Mouse (Mus musculus) adrenal gland, postnatal 10 days (tissue): ENCODE data around the gene 2810408A11Rik. TPM values are rescaled to one million over a fixed set of nuclear protein-coding genes. Genes with fewer than 3 reads are reported as not detected.
A peak's percentile ranks its signal among the peaks of the same experiment; 100 is the strongest.

Experiments
- DNase-seq: peaks from one replicate; pipeline ENCODE4 v3.0.0; 2021; ENCODE audit warnings: mixed read lengths
- long read RNA-seq, 2 experiments: library from polyadenylated mRNA; stranded (forward); transcript quantifications; one replicate each; pipeline ENCODE4 v2.0.0; 2021
- total RNA-seq, 2 experiments: library from RNA; stranded (reverse); gene quantifications; 2 replicates each; pipeline ENCODE4 v1.2.3; 2021

The 2810408A11Rik gene
- 1 to 10 TPM; 3.1 to 3.2 TPM for total RNA-seq
- long read RNA-seq, experiment 1, partial matches to known transcripts = 0 of 2 reads
- long read RNA-seq, experiment 1, other reads (novel, unspliced or antisense) = 1 of 2 reads
- long read RNA-seq, experiment 2, partial matches to known transcripts = 1 of 2 reads
- long read RNA-seq, experiment 2, other reads (novel, unspliced or antisense) = 0 of 2 reads

GRCm38 (mm10) chr11:69900471-69901405 lies at the start of gene 2810408A11Rik, which contains the start of gene Neurl4:
Gene 2810408A11Rik, minus strand, starts transcription at chr11:69900987.
Gene Neurl4, plus strand, starts transcription at chr11:69901072.
- DNase-seq = peak; percentile 91

- DNase-seq = peak; percentile 92
Measured at GRCm38 (mm10) chr11:69948763-69949150, 48.0 kb upstream of the 2810408A11Rik start.

- peak; percentile 97 for DNase-seq
Measured at GRCm38 (mm10) chr11:69948066-69948762, 47.4 kb upstream of the 2810408A11Rik start, which contains the start of gene Slc2a4. Gene Slc2a4, minus strand, starts transcription at chr11:69948188.

GRCm38 (mm10) chr11:69947337-69948065 lies 46.7 kb upstream of the 2810408A11Rik start:
- DNase-seq = peak; percentile 82

- DNase-seq = no peak
Measured at GRCm38 (mm10) chr11:69945997-69946891, 45.5 kb upstream of the 2810408A11Rik start.

- peak; percentile 70 for DNase-seq
Measured at GRCm38 (mm10) chr11:69945216-69945615, 44.4 kb upstream of the 2810408A11Rik start.

GRCm38 (mm10) chr11:69940962-69941361 lies 40.2 kb upstream of the 2810408A11Rik start:
- no peak for DNase-seq

GRCm38 (mm10) chr11:69939731-69940130 lies 38.9 kb upstream of the 2810408A11Rik start:
- DNase-seq = no peak

- peak; percentile 51 for DNase-seq
Measured at GRCm38 (mm10) chr11:69939181-69939580, 38.4 kb upstream of the 2810408A11Rik start.

- DNase-seq = no peak
Measured at GRCm38 (mm10) chr11:69938401-69938979, 37.7 kb upstream of the 2810408A11Rik start.

- DNase-seq = no peak
Measured at GRCm38 (mm10) chr11:69937834-69938233, 37.0 kb upstream of the 2810408A11Rik start.

GRCm38 (mm10) chr11:69937385-69937784 lies 36.6 kb upstream of the 2810408A11Rik start:
- peak; percentile 77 for DNase-seq

GRCm38 (mm10) chr11:69936714-69937347 lies 36.0 kb upstream of the 2810408A11Rik start:
- peak; percentile 33 for DNase-seq

GRCm38 (mm10) chr11:69936156-69936555 lies 35.4 kb upstream of the 2810408A11Rik start:
- peak; percentile 38 for DNase-seq

- peak; percentile 93 for DNase-seq
Measured at GRCm38 (mm10) chr11:69935137-69935879, 34.5 kb upstream of the 2810408A11Rik start, which contains the start of gene Ybx2. Gene Ybx2, plus strand, starts transcription at chr11:69935796.

GRCm38 (mm10) chr11:69934681-69935080 lies 33.9 kb upstream of the 2810408A11Rik start:
- DNase-seq = no peak

- peak; percentile 97 for DNase-seq
Measured at GRCm38 (mm10) chr11:69934169-69934568, 33.4 kb upstream of the 2810408A11Rik start.

- DNase-seq = no peak
Measured at GRCm38 (mm10) chr11:69933066-69933465, 32.3 kb upstream of the 2810408A11Rik start.

GRCm38 (mm10) chr11:69932254-69932653 lies 31.5 kb upstream of the 2810408A11Rik start:
- DNase-seq = no peak
